Mouse (Mus musculus): ENCODE results near the gene Prom2.

GRCm38 (mm10) chr2:127520123-127520522 lies 21.1 kb downstream of the Prom2 start:
- TF ChIP-seq USF1 (IDR thresholded peaks at IDR 0.05; ENCODE audit: low read depth) (no peak), E2F4 (IDR thresholded peaks at IDR 0.05; ENCODE audit: insufficient read depth) (no peak), POLR2A (IDR thresholded peaks at IDR 0.05; ENCODE audit: insufficient read length, low read depth) (no peak), TCF12 (IDR thresholded peaks at IDR 0.05; ENCODE audit: insufficient read depth, poor library complexity, severe bottlenecking) (no peak), TCF3 (IDR thresholded peaks at IDR 0.05; ENCODE audit: insufficient read length, low read depth) (no peak), MAX (IDR thresholded peaks at IDR 0.05; ENCODE audit: low read depth) (no peak), POLR2AphosphoS2 (IDR thresholded peaks at IDR 0.05; ENCODE audit: insufficient read length, low read depth) (no peak), SRF (IDR thresholded peaks at IDR 0.05; ENCODE audit: control insufficient read depth, insufficient read length, low read depth) (no peak), MYOG (IDR thresholded peaks at IDR 0.05; ENCODE audit: control insufficient read depth in 1 of 3, insufficient read depth in 1 of 3, insufficient read length in 2 of 3, low read depth in 2 of 3) (no peak)

Measured in myocyte (in vitro differentiated cells).